Mouse (Mus musculus): Measurements from ENCODE around the gene C1qtnf6. TPM values are rescaled to one million over a fixed set of nuclear protein-coding genes. Genes with fewer than 3 reads are reported as not detected.
A peak's percentile ranks its signal among the peaks of the same experiment; 100 is the strongest.

The C1qtnf6 gene
- polyA plus RNA-seq, 1 experiment from 2014 or later: 40.7 TPM

GRCm38 (mm10) chr15:78491301-78491700 lies 39.9 kb downstream of the C1qtnf6 start:
- TF ChIP-seq CTCF (IDR thresholded peaks at IDR 0.05; ENCODE audit: low read depth): no peak
- Histone ChIP-seq H3K4me1 (ENCODE audit: insufficient read depth) (no peaks in the 10 kb centered on the region), H3K9ac (no peak overlapping the region), H3K9me3 (ENCODE audit: low read depth, low read length) (no peaks in the 10 kb centered on the region), H3K27me3 (ENCODE audit: insufficient read depth, low read length) (no peaks in the 10 kb centered on the region), H3K36me3 (ENCODE audit: insufficient read depth) (no peaks in the 10 kb centered on the region), H3K4me2 (no peak overlapping the region), H3K27ac (ENCODE audit: low read depth) (no peak overlapping the region), H3K4me3 (ENCODE audit: low read depth, low read length) (no peak overlapping the region)
- no peak for DNase-seq
- ATAC-seq (ENCODE audit: insufficient read depth): no peak
- 78% methylated on average over 3 of the region's 3 CpGs for WGBS

DNA sequence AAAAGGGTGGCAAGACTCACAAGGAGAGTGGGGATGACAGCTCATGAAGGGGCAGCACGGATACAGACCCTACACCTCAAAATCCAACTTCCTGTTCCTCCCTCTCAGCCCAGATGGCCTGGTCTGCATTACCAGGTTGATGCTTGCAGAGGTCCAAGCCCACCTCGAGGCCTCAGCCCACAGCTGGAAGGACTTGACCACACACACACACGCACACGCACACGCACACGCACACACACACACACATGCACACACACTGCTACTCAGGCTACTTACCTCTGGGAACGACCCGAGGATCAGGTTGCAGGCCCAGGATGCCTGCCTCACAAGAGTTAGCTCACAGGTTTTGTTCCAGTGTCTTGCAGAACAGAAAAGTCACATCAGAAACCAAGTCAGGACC lies 41.3 kb downstream of the C1qtnf6 start:
- H3K4me1 ChIP-seq (ENCODE audit: insufficient read depth): no peaks in the 10 kb centered on the region
- no peak overlapping the region for H3K4me2 ChIP-seq
- no peak for DNase-seq
- H3K9ac ChIP-seq: no peak overlapping the region
- WGBS: 51% methylated on average over 8 of the region's 8 CpGs
- no peaks in the 10 kb centered on the region for H3K27me3 ChIP-seq (ENCODE audit: insufficient read depth, low read length)
- H3K36me3 ChIP-seq (ENCODE audit: insufficient read depth): no peaks in the 10 kb centered on the region
- no peak overlapping the region for H3K27ac ChIP-seq (ENCODE audit: low read depth)
- no peak for TF ChIP-seq CTCF (IDR thresholded peaks at IDR 0.05; ENCODE audit: low read depth)
- H3K4me3 ChIP-seq (ENCODE audit: low read depth, low read length): no peak overlapping the region
- no peaks in the 10 kb centered on the region for H3K9me3 ChIP-seq (ENCODE audit: low read depth, low read length)
- no peak for ATAC-seq (ENCODE audit: insufficient read depth)

DNA sequence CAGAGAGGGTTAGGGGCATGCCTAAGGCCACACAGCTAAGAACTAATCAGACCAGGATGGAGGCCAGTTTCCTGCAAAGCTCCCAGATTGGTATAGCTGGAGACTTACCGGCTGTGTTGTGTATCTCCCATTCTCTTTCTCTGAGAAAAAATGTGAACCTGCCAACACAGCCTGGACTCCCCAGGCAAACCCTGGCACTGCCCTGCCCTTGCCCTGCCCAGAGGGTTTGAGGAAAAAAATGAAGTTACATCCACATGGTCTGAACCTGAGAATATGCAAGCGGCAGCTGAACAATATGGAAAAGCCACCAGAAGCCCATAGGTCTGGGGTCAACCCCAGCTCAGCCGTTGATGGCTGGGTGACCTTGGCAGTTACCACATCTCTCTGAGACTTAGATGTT lies 42.0 kb downstream of the C1qtnf6 start:
- H3K27me3 ChIP-seq (ENCODE audit: insufficient read depth, low read length): no peaks in the 10 kb centered on the region

GRCm38 (mm10) chr15:78487066-78487465 lies 44.1 kb downstream of the C1qtnf6 start:
- Histone ChIP-seq H3K36me3 (ENCODE audit: insufficient read depth) (no peaks in the 10 kb centered on the region), H3K4me2 (no peak overlapping the region), H3K27me3 (ENCODE audit: insufficient read depth, low read length) (no peaks in the 10 kb centered on the region), H3K9me3 (ENCODE audit: low read depth, low read length) (no peaks in the 10 kb centered on the region), H3K4me3 (ENCODE audit: low read depth, low read length) (no peak overlapping the region), H3K9ac (no peak overlapping the region), H3K27ac (ENCODE audit: low read depth) (no peak overlapping the region), H3K4me1 (ENCODE audit: insufficient read depth) (no peaks in the 10 kb centered on the region)
- no peak for TF ChIP-seq CTCF (IDR thresholded peaks at IDR 0.05; ENCODE audit: low read depth)
- DNase-seq (no peak), ATAC-seq (ENCODE audit: insufficient read depth) (no peak)
- 55% methylated on average over 4 of the region's 4 CpGs for WGBS

More for the DNA sequence above, 42.0 kb downstream of the C1qtnf6 start:
- DNase-seq (no peak), ATAC-seq (ENCODE audit: insufficient read depth) (no peak)
- H3K27ac ChIP-seq (ENCODE audit: low read depth): no peak overlapping the region
- no peak overlapping the region for H3K4me3 ChIP-seq (ENCODE audit: low read depth, low read length)
- H3K9ac ChIP-seq: no peak overlapping the region
- no peaks in the 10 kb centered on the region for H3K4me1 ChIP-seq (ENCODE audit: insufficient read depth)
- H3K4me2 ChIP-seq: no peak overlapping the region
- H3K9me3 ChIP-seq (ENCODE audit: low read depth, low read length): no peaks in the 10 kb centered on the region
- H3K36me3 ChIP-seq (ENCODE audit: insufficient read depth): no peaks in the 10 kb centered on the region
- no peak for TF ChIP-seq CTCF (IDR thresholded peaks at IDR 0.05; ENCODE audit: low read depth)
- 75% methylated on average over 3 of the region's 3 CpGs for WGBS

- 90% methylated on average over 1 of the region's 1 CpGs for WGBS
- no peaks in the 10 kb centered on the region for H3K4me1 ChIP-seq (ENCODE audit: insufficient read depth)
- H3K9ac ChIP-seq: no peak overlapping the region
- no peaks in the 10 kb centered on the region for H3K9me3 ChIP-seq (ENCODE audit: low read depth, low read length)
- H3K4me3 ChIP-seq (ENCODE audit: low read depth, low read length): no peak overlapping the region
- no peak for TF ChIP-seq CTCF (IDR thresholded peaks at IDR 0.05; ENCODE audit: low read depth)
- H3K4me2 ChIP-seq: no peak overlapping the region
- no peaks in the 10 kb centered on the region for H3K36me3 ChIP-seq (ENCODE audit: insufficient read depth)
- H3K27ac ChIP-seq (ENCODE audit: low read depth): no peak overlapping the region
- no peaks in the 10 kb centered on the region for H3K27me3 ChIP-seq (ENCODE audit: insufficient read depth, low read length)
- DNase-seq (no peak), ATAC-seq (ENCODE audit: insufficient read depth) (no peak)
These were observed 44.7 kb downstream of the C1qtnf6 start for GRCm38 (mm10) chr15:78486564-78486963.

DNA sequence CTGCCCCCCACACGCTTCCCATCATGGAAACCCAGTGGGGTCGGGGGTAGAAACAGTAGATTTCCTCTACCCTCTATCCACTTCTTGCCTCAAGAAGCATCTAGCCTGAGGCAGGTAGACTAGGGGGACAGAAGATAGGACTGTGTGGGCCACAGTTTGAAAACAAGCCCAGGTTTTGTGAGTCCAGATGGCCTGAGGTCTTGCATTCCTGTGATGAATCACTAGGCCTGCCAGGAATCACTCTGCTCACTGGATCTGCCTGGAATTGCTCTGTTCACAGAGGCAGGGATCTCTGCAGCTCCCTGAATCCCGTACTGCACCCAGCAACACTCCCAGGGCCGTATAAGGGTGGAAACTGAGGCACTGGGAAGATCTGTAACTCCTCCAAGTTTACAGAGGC lies 47.9 kb downstream of the C1qtnf6 start:
- ATAC-seq (ENCODE audit: insufficient read depth): no peak
- Histone ChIP-seq H3K4me3 (ENCODE audit: low read depth, low read length) (no peak overlapping the region), H3K9me3 (ENCODE audit: low read depth, low read length) (no peaks in the 10 kb centered on the region), H3K4me1 (ENCODE audit: insufficient read depth) (no peaks in the 10 kb centered on the region), H3K27me3 (ENCODE audit: insufficient read depth, low read length) (no peaks in the 10 kb centered on the region), H3K9ac (no peak overlapping the region), H3K4me2 (no peak overlapping the region), H3K27ac (ENCODE audit: low read depth) (no peak overlapping the region), H3K36me3 (ENCODE audit: insufficient read depth) (no peaks in the 10 kb centered on the region)
- no peak for TF ChIP-seq CTCF (IDR thresholded peaks at IDR 0.05; ENCODE audit: low read depth)
- DNase-seq: no peak
- 65% methylated on average over 4 of the region's 4 CpGs for WGBS

GRCm38 (mm10) chr15:78482518-78482917 lies 48.7 kb downstream of the C1qtnf6 start:
- DNase-seq: no peak
- H3K27me3 ChIP-seq (ENCODE audit: insufficient read depth, low read length): no peaks in the 10 kb centered on the region
- WGBS: 63% methylated on average over 3 of the region's 3 CpGs
- no peak overlapping the region for H3K4me2 ChIP-seq
- TF ChIP-seq CTCF (IDR thresholded peaks at IDR 0.05; ENCODE audit: low read depth): no peak
- no peak overlapping the region for H3K4me3 ChIP-seq (ENCODE audit: low read depth, low read length)
- no peaks in the 10 kb centered on the region for H3K4me1 ChIP-seq (ENCODE audit: insufficient read depth)
- H3K9ac ChIP-seq: no peak overlapping the region
- no peaks in the 10 kb centered on the region for H3K36me3 ChIP-seq (ENCODE audit: insufficient read depth)
- H3K27ac ChIP-seq (ENCODE audit: low read depth): no peak overlapping the region
- no peaks in the 10 kb centered on the region for H3K9me3 ChIP-seq (ENCODE audit: low read depth, low read length)
- no peak for ATAC-seq (ENCODE audit: insufficient read depth)

DNA sequence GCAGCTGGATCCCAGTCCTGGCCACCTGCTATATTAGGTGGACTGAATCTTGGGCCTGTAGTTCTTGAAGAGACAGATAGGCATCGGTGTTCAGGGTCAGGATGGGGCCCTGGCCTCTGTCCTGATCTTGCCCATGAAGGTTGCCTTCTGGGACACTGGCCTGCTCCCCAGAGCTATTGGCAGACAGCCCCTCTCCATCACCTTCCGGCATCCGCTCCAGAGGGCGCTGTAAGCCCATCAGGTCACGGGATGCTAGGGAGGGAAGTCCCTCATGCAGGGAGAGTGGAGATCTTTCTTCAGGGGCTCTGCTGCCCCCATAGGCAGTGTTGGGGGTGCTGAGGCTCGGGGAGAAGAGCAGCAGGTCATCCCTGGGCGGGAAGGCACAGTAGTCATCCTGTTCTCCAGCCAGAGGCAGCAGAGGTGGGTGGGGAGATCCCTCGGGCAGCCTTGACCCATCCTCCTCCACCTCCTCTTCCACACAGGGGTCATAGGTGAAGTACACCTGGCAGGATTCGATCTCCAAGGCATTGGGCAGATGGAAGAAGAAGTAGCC lies 49.7 kb downstream of the C1qtnf6 start:
- TF ChIP-seq CTCF (IDR thresholded peaks at IDR 0.05; ENCODE audit: low read depth): 0 out of 2 replicates have a peak, but pooled peaks have one; percentile 13

More for the DNA sequence above, 49.7 kb downstream of the C1qtnf6 start:
- Histone ChIP-seq H3K4me1 (ENCODE audit: insufficient read depth) (no peaks in the 10 kb centered on the region), H3K4me3 (ENCODE audit: low read depth, low read length) (no peak overlapping the region), H3K9ac (no peak overlapping the region), H3K4me2 (no peak overlapping the region), H3K36me3 (ENCODE audit: insufficient read depth) (no peaks in the 10 kb centered on the region), H3K27ac (ENCODE audit: low read depth) (no peak overlapping the region), H3K27me3 (ENCODE audit: insufficient read depth, low read length) (no peaks in the 10 kb centered on the region), H3K9me3 (ENCODE audit: low read depth, low read length) (no peaks in the 10 kb centered on the region)
- ATAC-seq (ENCODE audit: insufficient read depth): no peak
- 45% methylated on average over 9 of the region's 9 CpGs for WGBS
- DNase-seq: no peak

Measured in lung, embryonic 14.5 days (tissue).